In genomic region chr4:106749699-106750098, GRCm38 (mm10) we compare ENCODE assay signal across 8 mouse cellular contexts. TPM values are rescaled to one million over a fixed set of nuclear protein-coding genes. Genes with fewer than 3 reads are reported as not detected.
A peak's percentile ranks its signal among the peaks of the same experiment; 100 is the strongest.
DNase-seq lines count a peak whose midpoint lies in the region; ATAC-seq and TF ChIP-seq lines count a peak whose summit lies in the region.

No protein-coding gene starts in this region.

- peak; percentile 45; the same call in 1 of the 2 replicates for TF ChIP-seq EP300 in heart, adult 2 months (IDR thresholded peaks at IDR 0.05; ENCODE audit: insufficient read depth, low read depth, low read length)

- TF ChIP-seq POLR2A in heart, adult 2 months (IDR thresholded peaks at IDR 0.05; ENCODE audit: insufficient read depth, low read depth, low read length), result no peak

- peak; percentile 74 for TF ChIP-seq CTCF in heart, adult 2 months (IDR thresholded peaks at IDR 0.05)

- intact Hi-C loops in heart, adult 2 months (cut with DNase I), result loop anchor here (1.0 kb wide), 1 partner anchor 415 kb away; no protein-coding TSS in a partner anchor

- no peaks in the 10 kb centered on the region for H3K79me2 ChIP-seq in heart, adult 2 months (replicated peaks; ENCODE audit: control insufficient read depth, insufficient read depth, low read length)

- ATAC-seq in embryonic facial prominence, embryonic 12.5 days (ENCODE audit: insufficient number of reproducible peaks, insufficient read depth, low FRiP score, low TSS enrichment), result peak; percentile 73
- ATAC-seq in limb, embryonic 12.5 days (ENCODE audit: insufficient number of reproducible peaks, insufficient read depth, low FRiP score, low TSS enrichment, low read depth), result peak; percentile 54
- ATAC-seq in midbrain, embryonic 14.5 days (ENCODE audit: low FRiP score, low TSS enrichment), result peak; percentile 84
- peak; percentile 76 for ATAC-seq in stomach, embryonic 16.5 days (ENCODE audit: insufficient read depth, low FRiP score)

- DNase-seq in 3134 (ENCODE audit: extremely low read depth, insufficient read length, low spot score), result peak; percentile 51
- DNase-seq in adrenal gland, postnatal 25 days, result peak; percentile 63
- peak; percentile 59 to 66 for DNase-seq in heart, adult 2 months
- peak; percentile 25 to 53 for DNase-seq in kidney, adult 8-10 months
- peak; percentile 85 for DNase-seq in midbrain, embryonic 14.5 days

- peaks cover 21% of the 10 kb centered on the region for H3K4me1 ChIP-seq in embryonic facial prominence, embryonic 12.5 days
- H3K4me1 ChIP-seq in heart, adult 2 months (ENCODE audit: control insufficient read depth, insufficient read depth, low read length), result no peaks in the 10 kb centered on the region
- peaks cover 26% of the 10 kb centered on the region for H3K4me1 ChIP-seq in limb, embryonic 12.5 days (replicated peaks)
- H3K4me1 ChIP-seq in midbrain, embryonic 14.5 days (ENCODE audit: control insufficient read depth, insufficient read depth, low read length), result peaks cover 9% of the 10 kb centered on the region; the same call in 1 of the 2 replicates
- H3K4me1 ChIP-seq in stomach, embryonic 16.5 days (ENCODE audit: control insufficient read depth, insufficient read depth, low read length), result peaks cover 5% of the 10 kb centered on the region; the same call in 1 of the 2 replicates

- no peak overlapping the region for H3K9ac ChIP-seq in embryonic facial prominence, embryonic 12.5 days
- no peak overlapping the region for H3K9ac ChIP-seq in heart, adult 2 months (ENCODE audit: low read depth, low read length)
- no peak overlapping the region for H3K9ac ChIP-seq in limb, embryonic 12.5 days (replicated peaks)
- H3K9ac ChIP-seq in midbrain, embryonic 14.5 days (replicated peaks; ENCODE audit: low read length), result no peak overlapping the region; the same call in 1 of the 2 replicates
- peak overlapping the region; percentile 33; the same call in 1 of the 2 replicates for H3K9ac ChIP-seq in stomach, embryonic 16.5 days (ENCODE audit: low read length)

- H3K9me3 ChIP-seq in embryonic facial prominence, embryonic 12.5 days, result no peaks in the 10 kb centered on the region
- H3K9me3 ChIP-seq in limb, embryonic 12.5 days, result no peaks in the 10 kb centered on the region
- no peaks in the 10 kb centered on the region for H3K9me3 ChIP-seq in midbrain, embryonic 14.5 days (ENCODE audit: control insufficient read depth, low read length)
- no peaks in the 10 kb centered on the region for H3K9me3 ChIP-seq in stomach, embryonic 16.5 days (replicated peaks; ENCODE audit: control insufficient read depth, low read length)

- H3K4me3 ChIP-seq in embryonic facial prominence, embryonic 12.5 days, result peak overlapping the region; percentile 9
- H3K4me3 ChIP-seq in heart, adult 2 months, result no peak overlapping the region
- H3K4me3 ChIP-seq in limb, embryonic 12.5 days (replicated peaks), result peak overlapping the region; percentile 21; the same call in 1 of the 2 replicates
- peak overlapping the region; percentile 20; the same call in 1 of the 2 replicates for H3K4me3 ChIP-seq in midbrain, embryonic 14.5 days (replicated peaks; ENCODE audit: low read depth, low read length)
- peak overlapping the region; percentile 18; the same call in 1 of the 2 replicates for H3K4me3 ChIP-seq in stomach, embryonic 16.5 days (replicated peaks; ENCODE audit: low read length)

- peak overlapping the region; percentile 34 for H3K4me2 ChIP-seq in embryonic facial prominence, embryonic 12.5 days (replicated peaks)
- H3K4me2 ChIP-seq in limb, embryonic 12.5 days, result peak overlapping the region; percentile 48
- peak overlapping the region; percentile 45 for H3K4me2 ChIP-seq in midbrain, embryonic 14.5 days (ENCODE audit: low read length)
- H3K4me2 ChIP-seq in stomach, embryonic 16.5 days (ENCODE audit: low read depth, low read length), result peak overlapping the region; percentile 37

- H3K27ac ChIP-seq in embryonic facial prominence, embryonic 12.5 days, result no peak overlapping the region
- H3K27ac ChIP-seq in heart, adult 2 months, result no peak overlapping the region
- no peak overlapping the region for H3K27ac ChIP-seq in limb, embryonic 12.5 days
- H3K27ac ChIP-seq in midbrain, embryonic 14.5 days (replicated peaks; ENCODE audit: low read depth, low read length), result peak overlapping the region; percentile 41; the same call in 1 of the 2 replicates
- H3K27ac ChIP-seq in stomach, embryonic 16.5 days (ENCODE audit: low read length), result no peak overlapping the region

- 0 out of 2 replicates have a peak, but pooled peaks cover 4% of the 10 kb centered on the region for H3K27me3 ChIP-seq in embryonic facial prominence, embryonic 12.5 days
- no peaks in the 10 kb centered on the region for H3K27me3 ChIP-seq in heart, adult 2 months (ENCODE audit: control insufficient read depth, insufficient read depth, low read length)
- H3K27me3 ChIP-seq in limb, embryonic 12.5 days, result no peaks in the 10 kb centered on the region
- no peaks in the 10 kb centered on the region for H3K27me3 ChIP-seq in midbrain, embryonic 14.5 days (ENCODE audit: control insufficient read depth, insufficient read depth, low read length)
- H3K27me3 ChIP-seq in stomach, embryonic 16.5 days (ENCODE audit: control insufficient read depth, insufficient read depth, low read length), result no peaks in the 10 kb centered on the region

- 5% methylated on average over 7 of the region's 7 CpGs for WGBS in embryonic facial prominence, embryonic 12.5 days
- 14% methylated on average over 7 of the region's 7 CpGs for WGBS in heart, adult 2 months
- 10% methylated on average over 7 of the region's 7 CpGs for WGBS in limb, embryonic 12.5 days
- WGBS in midbrain, embryonic 14.5 days, result 3% methylated on average over 7 of the region's 7 CpGs
- WGBS in stomach, embryonic 16.5 days, result 9% methylated on average over 7 of the region's 7 CpGs

- no peaks in the 10 kb centered on the region for H3K36me3 ChIP-seq in embryonic facial prominence, embryonic 12.5 days
- no peaks in the 10 kb centered on the region for H3K36me3 ChIP-seq in heart, adult 2 months (ENCODE audit: control insufficient read depth, insufficient read depth, low read length)
- peaks cover 14% of the 10 kb centered on the region; the same call in 1 of the 2 replicates for H3K36me3 ChIP-seq in limb, embryonic 12.5 days
- no peaks in the 10 kb centered on the region for H3K36me3 ChIP-seq in midbrain, embryonic 14.5 days (ENCODE audit: control insufficient read depth, insufficient read depth, low read length)
- 0 out of 2 replicates have a peak, but pooled peaks cover 3% of the 10 kb centered on the region for H3K36me3 ChIP-seq in stomach, embryonic 16.5 days (ENCODE audit: control insufficient read depth, insufficient read depth, low read length)

RNA-seq across cellular contexts. Expression of gene Fam151a, which starts 16.0 kb away (rescaled TPM):
- total RNA-seq in adrenal gland, postnatal 25 days (2021), result 0.15 TPM in 1 of 2 replicates, not detected in the other
- polyA plus RNA-seq in embryonic facial prominence, embryonic 12.5 days (2016; fragmentation: Nextera tagmentation; extraction: Ambion mirVana), result 0.19 TPM in 1 of 2 replicates, not detected in the other
- under 1 TPM; 0.23 to 0.31 TPM for total RNA-seq in heart, adult 2 months (2021)
- 0.31 and 0.41 TPM in 2 replicates for polyA plus RNA-seq in heart, adult 2 months (2012; rRNA removed)
- polyA plus RNA-seq in limb, embryonic 12.5 days (2016; fragmentation: Nextera tagmentation; extraction: Ambion mirVana), result not detected in 2 replicates
- not detected in 2 replicates for polyA plus RNA-seq in midbrain, embryonic 14.5 days (2014; fragmentation: Nextera tagmentation; extraction: Ambion mirVana)
- 5.4 and 7.7 TPM in 2 replicates for polyA plus RNA-seq in stomach, embryonic 16.5 days (2015; fragmentation: Nextera tagmentation; extraction: Ambion mirVana)

RNA-seq across cellular contexts. Expression of gene Mroh7, which starts 19.0 kb away (rescaled TPM):
- 2.3 and 2.6 TPM in 2 replicates for total RNA-seq in adrenal gland, postnatal 25 days (2021)
- polyA plus RNA-seq in embryonic facial prominence, embryonic 12.5 days (2016; fragmentation: Nextera tagmentation; extraction: Ambion mirVana), result 0.58 TPM in 1 of 2 replicates, not detected in the other
- total RNA-seq in heart, adult 2 months (2021), result under 1 TPM; 0.29 to 0.34 TPM
- 1.00 and 1.2 TPM in 2 replicates for polyA plus RNA-seq in heart, adult 2 months (2012; rRNA removed)
- 0.14 and 0.23 TPM in 2 replicates for polyA plus RNA-seq in limb, embryonic 12.5 days (2016; fragmentation: Nextera tagmentation; extraction: Ambion mirVana)
- polyA plus RNA-seq in midbrain, embryonic 14.5 days (2014; fragmentation: Nextera tagmentation; extraction: Ambion mirVana), result 0.26 and 0.43 TPM in 2 replicates
- polyA plus RNA-seq in stomach, embryonic 16.5 days (2015; fragmentation: Nextera tagmentation; extraction: Ambion mirVana), result 0.14 TPM in 1 of 2 replicates, not detected in the other

RNA-seq across cellular contexts. Expression of gene Acot11, which starts 55.1 kb away (rescaled TPM):
- 32.5 and 50.9 TPM in 2 replicates for total RNA-seq in adrenal gland, postnatal 25 days (2021)
- polyA plus RNA-seq in embryonic facial prominence, embryonic 12.5 days (2016; fragmentation: Nextera tagmentation; extraction: Ambion mirVana), result 1.9 and 3.0 TPM in 2 replicates
- 10 to 100 TPM; 27.5 to 48.6 TPM for total RNA-seq in heart, adult 2 months (2021)
- 16.4 and 25.2 TPM in 2 replicates for polyA plus RNA-seq in heart, adult 2 months (2012; rRNA removed)
- polyA plus RNA-seq in limb, embryonic 12.5 days (2016; fragmentation: Nextera tagmentation; extraction: Ambion mirVana), result 4.6 and 6.8 TPM in 2 replicates
- 0.78 and 1.3 TPM in 2 replicates for polyA plus RNA-seq in midbrain, embryonic 14.5 days (2014; fragmentation: Nextera tagmentation; extraction: Ambion mirVana)
- polyA plus RNA-seq in stomach, embryonic 16.5 days (2015; fragmentation: Nextera tagmentation; extraction: Ambion mirVana), result 7.9 and 10.5 TPM in 2 replicates
